Mouse (Mus musculus): ENCODE data around the gene Eif3k.
A peak's percentile ranks its signal among the peaks of the same experiment; 100 is the strongest.

Eif3k gene

DNA sequence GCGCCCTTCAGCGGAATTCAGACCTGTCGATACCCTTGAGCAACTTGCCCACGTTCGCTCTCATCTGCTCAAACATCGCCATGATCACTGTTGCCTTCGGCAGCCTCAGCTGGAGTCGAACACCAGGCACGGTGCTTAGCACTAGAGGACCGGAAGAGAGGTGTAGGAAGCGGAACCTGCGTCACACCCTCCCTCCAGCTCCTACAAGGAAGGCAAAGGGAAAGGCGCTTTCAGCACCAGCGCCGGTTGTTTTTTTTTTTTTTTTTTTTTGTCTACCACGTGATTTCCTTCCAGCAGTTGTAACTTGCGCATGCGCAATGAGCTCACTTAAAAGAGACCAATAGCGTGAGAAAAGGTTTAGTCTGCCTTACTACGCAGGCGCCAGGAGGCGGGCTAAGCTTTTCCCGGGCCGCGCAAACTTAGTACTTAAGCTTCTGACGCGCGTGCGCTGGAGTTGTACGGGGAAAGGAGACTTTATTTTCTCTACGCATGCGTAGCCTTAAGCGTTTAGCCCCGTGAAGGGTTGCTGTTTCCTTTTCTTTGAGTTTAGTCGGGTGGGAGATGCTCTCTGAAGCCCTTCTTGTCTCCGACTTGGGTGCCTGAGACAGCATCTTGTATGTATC is at the start of gene Eif3k, which contains the start of gene Map4k1:
Gene Eif3k (minus strand): TSS at position 214 of the 623 bp plus-strand sequence.
Gene Map4k1 (plus strand): TSS at position 400 of the 623 bp plus-strand sequence.
- peak; percentile 97 for DNase-seq (ENCODE audit: low spot score)

DNA sequence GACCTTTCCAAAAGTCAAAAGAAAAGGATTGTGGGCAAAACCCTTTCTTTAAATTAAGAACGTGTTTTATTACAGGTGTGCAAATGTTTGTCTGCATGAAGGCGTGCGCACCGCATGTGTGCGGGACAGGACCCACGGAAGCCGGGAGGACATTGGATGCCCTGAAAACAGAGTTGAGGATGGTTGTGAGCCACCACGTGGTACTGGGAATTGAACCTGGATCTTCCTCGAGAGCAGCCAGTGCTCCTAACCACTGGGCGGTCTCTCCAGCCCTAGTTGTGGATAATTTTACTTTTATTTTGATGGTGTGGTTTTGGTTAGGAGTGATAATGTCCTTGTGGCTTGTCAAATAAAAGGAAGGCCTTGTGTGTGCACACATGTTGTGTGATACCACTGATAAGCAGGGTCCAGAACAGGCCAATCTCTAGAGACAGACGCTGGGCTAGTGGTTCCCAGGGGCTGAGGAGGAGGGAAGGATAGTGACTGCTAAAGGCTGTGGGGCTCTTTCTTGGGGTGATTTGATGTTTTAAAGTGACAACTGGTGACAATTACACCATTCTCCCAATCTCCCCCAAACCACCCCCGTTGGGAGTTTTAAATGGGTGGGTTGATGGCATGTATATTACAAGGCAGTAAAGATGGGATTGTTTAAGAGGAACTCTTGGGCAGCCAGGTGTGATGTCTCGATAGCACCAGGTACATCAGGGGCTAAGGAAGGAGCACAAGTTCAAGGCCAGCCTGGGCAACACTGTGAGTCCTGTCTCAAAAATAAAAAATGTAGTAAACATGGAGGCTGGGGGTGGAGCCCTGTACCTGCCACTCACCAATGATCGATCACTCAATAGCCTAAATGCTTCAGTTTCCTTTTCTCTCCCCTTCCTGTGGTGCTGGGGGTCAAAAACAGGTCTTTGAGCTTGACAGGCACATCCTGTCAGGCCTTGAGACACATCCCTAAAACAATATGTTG is 48.3 kb upstream of the Eif3k start:
- DNase-seq (ENCODE audit: low spot score): no peak

DNA sequence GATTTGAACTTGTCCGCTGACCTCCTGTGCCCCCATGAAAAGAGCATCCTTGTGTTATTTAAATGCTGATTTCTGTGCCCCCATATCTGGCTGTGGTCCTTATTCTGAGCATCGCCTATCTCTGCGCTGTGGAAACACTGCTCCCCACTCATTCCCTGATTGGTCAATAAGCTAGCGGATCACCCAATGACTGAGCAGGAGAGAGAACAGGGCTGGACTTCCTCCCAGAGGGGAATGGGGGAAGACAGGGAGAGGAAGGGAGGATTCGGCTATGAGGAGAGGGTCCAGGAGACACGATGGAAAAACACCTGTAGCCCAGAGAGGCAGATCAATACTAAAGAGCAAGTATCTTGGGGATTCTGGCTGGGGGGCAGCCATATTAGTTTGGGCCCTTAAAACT is 47.1 kb upstream of the Eif3k start:
- DNase-seq (ENCODE audit: low spot score): no peak

DNA sequence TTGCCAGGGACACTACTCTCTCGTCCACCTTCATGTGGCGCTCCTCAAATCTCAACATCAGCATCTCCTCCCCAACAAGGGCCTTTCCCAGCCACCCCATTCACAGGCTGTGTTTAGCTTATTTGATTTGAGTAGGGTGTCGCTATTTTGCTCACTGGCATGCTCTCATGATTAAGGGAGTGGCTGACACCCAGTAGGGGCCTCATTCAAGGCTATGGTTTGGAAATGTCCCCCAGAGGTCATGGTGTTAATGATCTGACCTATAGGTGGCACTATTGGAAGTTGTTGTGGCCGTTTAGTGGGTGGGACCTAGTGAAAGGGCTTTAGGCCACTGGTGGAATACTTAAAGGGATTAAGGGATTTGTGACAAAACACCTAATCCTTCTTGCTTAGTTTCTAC is 45.1 kb upstream of the Eif3k start:
- no peak for DNase-seq (ENCODE audit: low spot score)

DNA sequence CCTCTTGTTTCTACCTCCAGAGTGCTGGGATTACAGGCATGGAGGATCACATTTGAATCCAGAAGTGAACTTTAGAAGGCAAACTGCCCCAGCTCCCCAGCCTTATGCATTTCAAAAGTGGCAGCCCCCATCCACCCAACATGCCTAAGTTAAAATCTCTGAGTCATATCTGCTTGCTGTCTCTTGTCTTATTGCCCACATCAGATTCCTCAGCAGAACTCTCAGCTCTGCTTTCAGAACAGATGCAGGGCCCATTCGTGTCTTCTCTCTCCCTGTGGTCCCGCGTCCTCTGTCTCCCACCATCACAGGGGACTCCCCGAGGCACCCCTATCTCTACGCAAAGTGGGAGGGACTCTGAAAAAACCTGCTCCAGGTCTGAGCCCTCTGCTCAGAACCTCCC is 44.5 kb upstream of the Eif3k start:
- no peak for DNase-seq (ENCODE audit: low spot score)

DNA sequence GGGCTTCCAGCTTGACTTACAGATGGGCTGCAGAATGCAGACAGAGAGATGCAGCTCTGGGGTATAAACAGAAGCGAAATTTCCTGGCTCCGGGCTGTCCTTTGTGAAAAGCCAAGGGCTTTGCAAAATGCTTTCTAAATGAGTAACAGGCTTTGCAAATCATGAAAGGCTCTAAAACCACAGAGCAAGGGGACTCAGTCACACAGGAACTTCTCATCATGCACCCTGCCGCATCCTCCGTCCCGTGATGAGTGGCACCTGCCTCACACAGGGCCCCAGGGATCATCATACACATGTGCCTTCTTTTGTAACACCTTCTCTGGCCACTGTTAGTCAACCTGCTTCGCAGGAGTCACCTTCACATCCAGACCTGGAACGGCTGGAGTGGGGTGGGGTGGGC is 43.9 kb upstream of the Eif3k start:
- no peak for DNase-seq (ENCODE audit: low spot score)

DNA sequence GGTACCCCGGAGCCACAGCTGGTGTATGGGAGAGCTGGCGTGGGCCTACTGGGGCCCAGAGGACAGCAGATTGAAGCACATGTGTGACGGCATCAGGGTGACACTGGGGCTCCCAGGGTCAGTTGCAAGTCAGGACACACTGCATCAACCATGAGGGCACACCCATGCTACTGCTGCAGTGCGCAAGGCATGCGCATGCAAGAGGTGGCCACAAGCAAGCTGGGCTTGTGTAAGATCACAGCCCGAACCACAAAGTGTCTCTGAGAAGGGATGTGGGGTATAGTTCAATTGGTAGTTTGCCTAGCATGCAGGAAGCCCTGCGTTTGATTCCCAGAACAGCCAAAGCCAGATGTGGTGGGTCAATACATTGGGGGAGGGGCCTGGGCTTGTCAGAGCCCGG is 41.9 kb upstream of the Eif3k start:
- DNase-seq (ENCODE audit: low spot score): no peak

DNA sequence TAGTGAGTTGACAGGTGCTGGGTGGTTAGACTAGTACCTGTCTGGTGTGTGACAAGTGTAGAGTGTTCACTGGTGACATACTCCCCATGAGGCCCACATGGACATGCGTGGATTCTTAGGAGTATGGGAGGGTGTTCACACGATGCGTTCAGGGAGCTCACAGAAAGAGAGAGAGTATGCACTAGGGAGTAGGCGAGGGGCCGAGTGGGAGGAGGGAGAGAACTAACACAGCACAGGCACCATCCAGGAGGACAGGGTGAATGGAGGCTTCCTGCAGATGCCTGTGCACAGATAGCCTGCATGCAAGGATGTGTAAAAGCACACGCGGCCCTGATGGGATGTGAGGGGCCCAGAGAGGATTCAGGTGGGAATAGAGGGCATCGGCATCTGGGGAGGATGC is 40.8 kb upstream of the Eif3k start:
- DNase-seq (ENCODE audit: low spot score): no peak

DNA sequence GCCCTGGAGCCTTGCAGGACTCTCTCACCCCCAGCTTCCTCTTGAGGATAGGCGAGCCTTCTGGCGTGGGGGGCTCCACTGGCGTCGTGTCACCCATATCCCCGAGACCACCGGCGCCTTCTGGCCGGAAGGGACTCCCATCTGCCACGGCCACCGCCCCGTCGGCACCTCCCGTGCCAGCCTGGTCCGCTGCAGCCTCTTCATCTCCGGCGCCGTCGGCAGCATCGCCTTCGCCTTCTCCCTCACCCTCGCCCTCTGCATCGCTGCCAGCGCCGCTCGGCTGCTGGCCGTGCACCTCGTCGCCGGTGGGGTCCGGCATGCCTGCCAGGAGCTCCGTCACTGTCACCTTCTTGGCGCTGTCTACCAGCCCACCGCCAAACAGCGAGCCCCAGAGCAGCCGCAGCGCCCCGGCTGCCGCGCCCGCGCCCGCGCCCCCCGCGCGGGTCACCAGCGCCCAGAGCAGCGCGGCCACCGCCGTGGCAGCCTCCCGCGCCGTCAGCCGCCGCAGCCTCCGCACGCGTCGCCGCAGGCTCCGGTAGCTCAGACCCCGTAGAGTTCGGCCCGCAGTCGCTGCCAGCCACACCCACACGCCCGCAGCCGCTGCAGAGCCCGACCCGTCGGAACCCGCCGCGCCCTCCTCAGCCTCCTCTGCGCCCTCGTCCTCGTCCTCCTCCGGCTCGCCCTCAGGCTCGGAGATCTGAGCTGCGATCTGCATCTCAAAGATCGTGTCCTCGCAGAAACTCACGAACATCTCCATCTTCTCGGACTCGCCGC is 38.0 kb upstream of the Eif3k start:
- DNase-seq (ENCODE audit: low spot score): no peak

DNA sequence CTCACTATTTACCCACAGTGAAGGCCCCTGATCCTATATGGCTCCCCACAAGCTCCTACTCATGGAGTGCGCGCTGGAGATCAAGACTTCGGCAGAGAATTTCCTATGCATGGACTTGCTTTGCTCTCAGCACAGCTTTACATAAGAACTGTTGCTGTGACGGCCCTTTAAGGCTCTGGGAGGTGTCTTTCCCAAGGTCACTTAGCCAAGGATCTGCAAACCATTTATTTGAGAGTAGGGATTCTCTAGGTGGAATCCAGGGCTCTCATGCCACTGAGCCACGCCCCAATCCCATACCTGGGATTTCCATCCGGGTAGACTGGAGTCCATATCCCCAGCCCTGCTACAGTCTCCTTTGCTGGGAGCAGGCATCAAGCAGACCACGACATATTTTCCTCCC is 35.6 kb upstream of the Eif3k start:
- DNase-seq (ENCODE audit: low spot score): no peak

DNA sequence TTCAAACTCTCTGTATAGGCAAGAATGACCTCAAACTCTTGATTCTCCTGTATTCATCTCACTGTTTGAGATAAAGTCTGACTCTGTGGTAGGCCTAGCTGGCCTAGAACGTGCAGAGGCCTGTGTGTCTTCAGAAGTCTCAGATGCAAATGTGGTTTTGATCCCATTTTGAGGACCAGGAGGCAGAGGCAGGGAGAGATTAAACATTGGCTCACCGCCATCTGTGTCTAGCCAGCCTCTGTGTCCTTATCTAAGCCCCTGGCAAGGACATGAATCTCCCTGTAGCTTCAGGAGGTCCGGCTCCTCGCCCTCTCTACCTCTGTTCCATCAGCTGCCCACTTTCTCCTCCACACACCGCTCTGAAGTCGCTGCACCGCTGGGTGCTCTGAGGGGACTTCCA is 34.8 kb upstream of the Eif3k start:
- DNase-seq (ENCODE audit: low spot score): no peak

DNA sequence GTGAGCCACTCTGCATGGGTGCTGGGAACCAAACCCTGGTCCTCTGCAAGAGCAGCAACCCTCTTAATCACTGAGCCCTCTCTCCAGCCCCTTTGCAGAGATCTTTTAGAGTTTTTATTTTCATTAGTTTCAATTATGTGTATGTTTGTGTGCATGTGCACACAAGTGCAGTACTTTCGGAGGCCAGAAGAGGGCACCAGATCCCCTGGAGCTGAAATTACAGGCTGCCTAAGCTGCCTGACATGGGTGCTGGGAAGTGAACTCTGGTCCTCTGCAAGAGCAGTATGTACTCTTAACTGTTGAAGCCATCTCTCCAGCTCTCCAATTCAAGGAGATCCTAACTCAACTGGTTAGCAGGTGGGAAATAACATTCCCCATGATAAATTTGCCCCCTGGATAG is 33.3 kb upstream of the Eif3k start:
- no peak for DNase-seq (ENCODE audit: low spot score)

DNA sequence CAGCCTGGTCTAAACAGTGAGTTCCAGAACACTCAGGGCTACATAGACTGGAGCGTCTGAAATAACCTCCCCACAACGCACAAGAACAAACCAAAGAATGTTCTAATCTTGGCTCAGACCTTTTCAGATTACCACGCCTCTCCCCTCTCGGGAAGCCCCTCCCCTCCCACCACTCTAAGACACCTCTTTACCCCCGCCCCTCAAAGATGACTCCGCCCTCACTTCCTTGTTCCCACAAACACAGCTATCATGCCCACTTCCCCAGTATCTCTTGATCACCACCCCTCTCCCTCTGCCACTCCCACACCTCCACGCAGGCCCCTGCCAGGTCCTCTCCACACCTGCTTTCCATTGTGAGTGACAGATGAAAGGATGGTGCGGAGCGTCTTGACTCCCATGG is 27.1 kb upstream of the Eif3k start:
- DNase-seq (ENCODE audit: low spot score): no peak

DNA sequence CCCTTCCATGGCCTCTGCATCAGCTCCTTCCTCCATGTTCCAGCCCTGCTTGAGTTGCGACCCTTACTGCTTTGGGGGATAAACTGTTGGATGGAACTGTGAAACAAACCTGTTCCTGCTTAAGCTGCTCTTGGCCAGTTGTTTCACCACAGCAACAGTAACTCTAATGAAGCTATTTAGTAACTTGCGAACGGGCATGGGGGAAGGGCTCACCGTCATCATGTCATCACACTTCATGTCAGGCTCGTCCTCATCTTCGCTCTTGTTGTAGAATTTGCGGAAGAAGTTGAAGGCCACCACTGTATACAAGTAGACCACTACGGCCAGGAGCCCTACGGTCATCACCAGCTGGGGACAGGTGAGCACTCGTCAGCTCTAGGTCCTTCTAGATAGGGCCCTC is 26.5 kb upstream of the Eif3k start:
- no peak for DNase-seq (ENCODE audit: low spot score)

DNA sequence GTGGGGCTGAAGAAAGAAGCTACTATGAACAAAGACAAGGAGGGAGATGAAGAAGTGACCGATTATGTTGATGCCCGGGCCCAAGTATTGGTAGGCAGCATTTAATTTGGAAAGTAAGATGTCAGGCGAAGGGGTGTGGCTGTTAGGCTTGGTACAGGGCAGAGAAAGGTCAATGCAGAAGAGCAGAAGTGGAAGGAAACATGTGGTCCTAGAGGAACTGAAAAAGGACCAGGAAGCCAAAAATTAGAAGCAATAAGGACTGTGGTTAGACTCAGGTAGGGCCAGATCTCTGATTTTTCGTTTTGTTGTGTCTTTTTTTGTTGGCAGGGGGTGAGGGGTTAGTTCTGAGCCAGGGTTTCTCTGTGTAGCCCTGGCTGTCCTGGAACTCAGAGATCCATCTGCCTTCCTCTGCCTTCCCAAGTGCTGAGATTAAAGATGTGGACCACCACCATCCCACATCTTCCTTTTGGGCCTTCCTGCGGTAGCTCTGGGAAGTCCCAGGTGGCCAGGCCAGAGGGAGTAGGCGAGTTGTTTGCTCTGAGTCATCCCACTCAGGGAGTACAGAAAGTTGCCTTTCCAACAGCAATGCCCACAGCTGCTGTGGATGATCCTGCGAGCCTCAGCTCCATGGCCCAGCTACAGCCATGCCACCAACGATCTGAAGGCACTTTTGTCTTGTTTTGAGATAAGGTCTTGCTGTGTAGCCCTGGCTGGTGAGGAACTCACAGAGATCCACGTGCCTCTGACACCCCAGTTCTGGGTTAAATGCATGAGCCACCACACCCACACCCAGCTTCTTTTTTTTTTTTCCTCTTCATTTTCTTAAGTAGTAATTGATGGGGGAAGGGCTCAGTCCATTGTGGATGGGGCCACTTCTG is 25.8 kb upstream of the Eif3k start:
- no peak for DNase-seq (ENCODE audit: low spot score)

DNA sequence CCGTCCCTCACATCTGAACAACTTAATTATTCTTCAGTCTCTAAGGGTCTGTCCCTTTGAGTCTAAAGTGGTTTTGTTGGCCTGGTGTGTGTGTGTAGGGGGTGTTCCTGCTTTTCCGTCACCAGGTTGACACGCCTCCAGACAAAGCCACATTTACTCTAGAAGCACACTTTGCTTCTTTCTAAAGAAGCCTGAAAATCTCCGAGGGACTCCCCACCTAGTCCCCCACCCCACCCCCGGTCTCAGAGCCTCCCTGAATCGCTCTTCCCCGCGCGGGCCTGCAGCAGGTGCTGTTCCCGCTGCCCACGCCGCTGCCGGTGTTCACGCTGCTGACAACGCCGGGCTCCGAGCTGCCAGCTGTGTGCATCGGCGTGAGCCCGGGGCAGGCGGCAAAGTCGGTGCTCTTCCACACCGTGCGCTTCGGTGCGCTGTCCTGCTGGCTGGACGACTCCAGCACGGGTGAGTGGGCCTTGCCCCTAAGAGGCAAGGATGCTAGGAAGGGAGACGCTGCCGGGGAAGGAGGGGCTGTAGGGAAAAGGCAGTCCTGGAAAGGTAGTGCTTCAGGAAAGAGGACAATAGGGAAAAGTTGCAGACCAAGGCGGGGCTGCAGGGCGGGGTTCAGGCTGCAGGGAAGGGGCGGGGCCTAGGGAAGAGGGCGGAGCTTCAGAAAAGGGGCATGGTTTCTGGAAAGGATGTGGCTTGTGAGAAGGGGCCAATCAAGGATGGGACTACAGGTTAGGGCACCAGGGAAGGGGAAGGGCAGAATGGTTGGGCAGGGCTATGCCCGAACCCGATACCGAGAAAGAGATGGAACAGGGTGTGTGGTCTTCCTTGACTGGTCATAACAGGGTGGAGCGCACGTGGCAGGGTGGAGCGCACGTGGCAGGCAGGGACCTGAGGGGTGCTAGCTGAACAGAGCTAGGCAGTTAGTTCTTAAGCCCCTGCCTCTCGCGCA is 19.3 kb upstream of the Eif3k start:
- DNase-seq (ENCODE audit: low spot score): no peak

DNA sequence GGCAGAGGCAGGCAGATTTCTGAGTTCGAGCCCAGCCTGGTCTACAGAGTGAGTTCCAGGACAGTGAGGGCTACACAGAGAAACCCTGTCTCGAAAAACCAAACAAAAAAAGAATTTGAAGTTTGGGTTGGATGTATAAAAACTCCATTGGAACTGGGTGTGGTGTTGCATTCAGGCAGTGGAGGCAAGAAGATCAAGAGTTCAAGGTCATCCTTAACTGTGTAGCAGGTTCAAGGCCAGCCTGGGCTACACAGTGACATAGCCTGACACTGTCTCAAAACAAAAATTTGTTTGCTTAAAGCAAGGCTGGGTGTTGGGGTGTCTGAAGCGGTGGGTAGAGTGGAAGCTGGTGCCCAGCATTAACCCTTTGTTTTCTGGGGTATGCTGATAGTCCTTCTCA is 11.7 kb upstream of the Eif3k start:
- DNase-seq (ENCODE audit: low spot score): no peak

DNA sequence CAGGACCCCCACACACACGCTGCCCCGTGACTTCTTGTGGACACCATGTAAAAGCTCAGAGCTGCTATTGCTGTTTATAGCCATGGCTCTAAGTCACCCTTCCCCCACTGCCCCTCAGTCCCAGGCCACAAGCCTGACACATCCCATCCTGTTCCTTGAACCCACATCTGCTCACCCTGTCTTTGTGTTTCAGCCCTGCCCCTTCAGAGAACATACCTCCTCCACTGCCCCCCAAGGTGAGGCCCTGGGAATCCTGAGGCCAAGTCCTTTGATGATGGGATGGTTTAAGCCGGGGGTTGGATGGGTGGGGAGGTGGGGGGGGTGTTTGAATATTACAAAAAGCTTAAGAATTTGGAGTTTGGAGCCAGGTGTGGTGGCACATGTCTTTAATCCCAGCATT is 11.3 kb upstream of the Eif3k start:
- DNase-seq (ENCODE audit: low spot score): no peak

DNA sequence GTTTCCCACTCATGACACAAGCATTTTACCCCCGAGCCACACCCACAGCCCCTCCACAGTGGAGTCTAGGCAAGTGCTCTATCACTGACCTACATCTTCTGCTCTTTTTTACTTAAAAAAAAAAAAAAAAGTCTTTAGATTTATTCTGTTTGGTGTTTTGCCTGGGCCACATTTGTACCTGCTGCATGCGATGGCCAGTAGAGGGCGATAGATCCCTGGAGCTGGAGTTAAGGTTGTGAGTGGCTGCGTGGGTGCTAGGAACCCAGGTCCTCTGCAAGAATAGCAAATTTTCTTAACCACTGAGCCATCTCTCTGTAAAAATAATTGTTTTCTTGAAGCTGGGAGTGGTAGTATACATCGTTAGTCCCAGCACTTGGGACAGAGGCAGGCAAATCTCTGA is 10.0 kb upstream of the Eif3k start:
- no peak for DNase-seq (ENCODE audit: low spot score)

DNA sequence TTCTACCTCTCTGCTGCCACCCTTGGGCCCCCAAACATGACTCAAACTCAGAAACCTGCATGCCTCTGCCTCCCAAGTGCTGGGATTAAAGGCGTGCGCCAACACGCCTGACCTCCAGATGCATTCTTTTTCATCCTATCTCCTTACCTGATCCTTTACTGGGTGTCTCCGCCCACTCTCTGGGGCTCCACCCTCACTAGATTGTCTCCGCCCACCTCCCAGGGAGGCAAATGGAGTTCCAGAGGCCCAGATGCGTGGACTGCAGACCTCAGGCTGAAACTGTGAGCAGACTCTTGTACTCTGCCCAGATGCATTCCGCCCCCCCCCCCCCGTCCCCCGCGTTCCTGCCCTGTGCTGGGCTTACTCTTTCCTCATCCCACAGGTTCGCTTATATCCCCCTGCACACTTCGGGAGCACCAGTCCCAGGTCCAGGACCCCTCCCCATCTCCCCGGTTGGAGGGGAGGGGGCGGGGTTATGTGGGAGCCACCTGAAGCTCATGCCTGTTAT is 9.2 kb upstream of the Eif3k start:
- DNase-seq (ENCODE audit: low spot score): no peak
